Mouse (Mus musculus): ENCODE measurements around the gene Irs1. TPM values are rescaled to one million over a fixed set of nuclear protein-coding genes. Genes with fewer than 3 reads are reported as not detected.
A peak's percentile ranks its signal among the peaks of the same experiment; 100 is the strongest.

Irs1 gene
- total and polyA plus RNA-seq, 3 experiments: not detected

- Histone ChIP-seq H3K9me3 (replicated peaks; ENCODE audit: insufficient read depth, low read length) (no peaks in the 10 kb centered on the region), H3K4me3 (ENCODE audit: control insufficient read depth in 1 of 2, insufficient read depth in 1 of 2, low read depth in 2 of 2, low read length in 2 of 2) (no peak overlapping the region), H3K9ac (ENCODE audit: control insufficient read depth, low read depth, low read length, poor library complexity, severe bottlenecking) (no peak overlapping the region), H3K36me3 (ENCODE audit: control insufficient read depth in 1 of 2, insufficient read depth in 2 of 2, low read length in 2 of 2) (peaks cover 0 to 12% of the 10 kb centered on the region in 2 experiments; a peak in 2 of 4 replicates), H3K27ac (ENCODE audit: control insufficient read depth, low read depth, low read length) (no peak overlapping the region), H3K27me3 (ENCODE audit: control insufficient read depth in 1 of 2, insufficient read depth in 2 of 2, low read length in 2 of 2) (no peaks in the 10 kb centered on the region), H3K79me2 (ENCODE audit: control insufficient read depth, insufficient read depth, low read length, poor library complexity) (peaks cover 15% of the 10 kb centered on the region), H3K4me1 (ENCODE audit: control insufficient read depth in 1 of 2, insufficient read depth in 2 of 2, low read length in 2 of 2) (peaks cover 3 to 12% of the 10 kb centered on the region in 2 experiments; a peak in 3 of 4 replicates)
- no peak for DNase-seq (ENCODE audit: low read depth, low spot score)
- TF ChIP-seq POLR2AphosphoS5 (IDR thresholded peaks at IDR 0.05; ENCODE audit: borderline replicate concordance, low read depth, low read length): no peak
- no peak for TF ChIP-seq POLR2AphosphoS2 (IDR thresholded peaks at IDR 0.05; ENCODE audit: low read length)
- no peak for TF ChIP-seq GATA1 (IDR thresholded peaks at IDR 0.05; ENCODE audit: low read depth, low read length)
Observed at GRCm38 (mm10) chr1:82320456-82320855, 29.2 kb upstream of the Irs1 start.

GRCm38 (mm10) chr1:82316746-82317126, 25.5 kb upstream of the Irs1 start:
- peaks cover 0 to 2% of the 10 kb centered on the region in 2 experiments; a peak in 1 of 4 replicates for H3K27me3 ChIP-seq (ENCODE audit: control insufficient read depth in 1 of 2, insufficient read depth in 2 of 2, low read length in 2 of 2)
- no peaks in the 10 kb centered on the region for H3K9me3 ChIP-seq (replicated peaks; ENCODE audit: insufficient read depth, low read length)
- peak; percentile 79 for DNase-seq (ENCODE audit: low read depth, low spot score)
- peak overlapping the region; percentile 93 for H3K9ac ChIP-seq (ENCODE audit: control insufficient read depth, low read depth, low read length, poor library complexity, severe bottlenecking)
- H3K4me1 ChIP-seq (ENCODE audit: control insufficient read depth in 1 of 2, insufficient read depth in 2 of 2, low read length in 2 of 2): peaks cover 3 to 12% of the 10 kb centered on the region in 2 experiments; a peak in 3 of 4 replicates
- H3K36me3 ChIP-seq (ENCODE audit: control insufficient read depth in 1 of 2, insufficient read depth in 2 of 2, low read length in 2 of 2): peaks cover 0 to 12% of the 10 kb centered on the region in 2 experiments; a peak in 2 of 4 replicates
- peak overlapping the region; percentile 71 to 98 for H3K4me3 ChIP-seq (ENCODE audit: control insufficient read depth in 1 of 2, insufficient read depth in 1 of 2, low read depth in 2 of 2, low read length in 2 of 2)
- H3K27ac ChIP-seq (ENCODE audit: control insufficient read depth, low read depth, low read length): peak overlapping the region; percentile 79
- H3K79me2 ChIP-seq (ENCODE audit: control insufficient read depth, insufficient read depth, low read length, poor library complexity): peaks cover 15% of the 10 kb centered on the region
- TF ChIP-seq ZKSCAN1 (IDR thresholded peaks at IDR 0.05; ENCODE audit: low read depth, low read length): no peak
- no peak for TF ChIP-seq TAL1 (IDR thresholded peaks at IDR 0.05; ENCODE audit: low read length)
- TF ChIP-seq POLR2AphosphoS2 (IDR thresholded peaks at IDR 0.05; ENCODE audit: low read length): no peak
- no peak for TF ChIP-seq CHD2 (IDR thresholded peaks at IDR 0.05; ENCODE audit: low read length)
- TF ChIP-seq MEF2A (IDR thresholded peaks at IDR 0.05; ENCODE audit: extremely low read depth, insufficient replicate concordance, low read depth, low read length, poor library complexity, severe bottlenecking): no peak
- no peak for TF ChIP-seq ELF1 (IDR thresholded peaks at IDR 0.05; ENCODE audit: low read depth, low read length)
- no peak for TF ChIP-seq BHLHE40 (IDR thresholded peaks at IDR 0.05; ENCODE audit: borderline replicate concordance, low read depth, low read length)
- no peak for TF ChIP-seq USF2 (IDR thresholded peaks at IDR 0.05; ENCODE audit: borderline replicate concordance in 1 of 2, insufficient read depth in 1 of 2, low read depth in 1 of 2, low read length in 2 of 2)
- no peak for TF ChIP-seq MYB (IDR thresholded peaks at IDR 0.05; ENCODE audit: low read depth, low read length)
- TF ChIP-seq SIN3A (IDR thresholded peaks at IDR 0.05; ENCODE audit: low read length): peak; percentile 49
- peak; percentile 39 for TF ChIP-seq MXI1 (IDR thresholded peaks at IDR 0.05; ENCODE audit: low read depth, low read length)
- TF ChIP-seq MAZ (IDR thresholded peaks at IDR 0.05; ENCODE audit: low read depth, low read length): no peak
- no peak for TF ChIP-seq CHD1 (IDR thresholded peaks at IDR 0.05; ENCODE audit: low read depth, low read length)
- no peak for TF ChIP-seq ZMIZ1 (IDR thresholded peaks at IDR 0.05; ENCODE audit: low read depth, low read length)
- no peak for TF ChIP-seq GABPA (IDR thresholded peaks at IDR 0.05; ENCODE audit: low read depth, low read length)
- no peak for TF ChIP-seq ZNF384 (IDR thresholded peaks at IDR 0.05; ENCODE audit: low read depth, low read length)
- no peak for TF ChIP-seq ZC3H11A (IDR thresholded peaks at IDR 0.05; ENCODE audit: low read depth, low read length)
- peak; percentile 80 for TF ChIP-seq MAX (IDR thresholded peaks at IDR 0.05; ENCODE audit: low read length)
- TF ChIP-seq TCF12 (IDR thresholded peaks at IDR 0.05; ENCODE audit: low read depth, low read length): 0 out of 2 replicates have a peak, but pooled peaks have one; percentile 2
- TF ChIP-seq RAD21 (IDR thresholded peaks at IDR 0.05; ENCODE audit: low read depth, low read length): no peak
- 0 out of 2 replicates have a peak, but pooled peaks have one; percentile 3 for TF ChIP-seq HCFC1 (IDR thresholded peaks at IDR 0.05; ENCODE audit: low read depth, low read length)
- TF ChIP-seq NELFE (IDR thresholded peaks at IDR 0.05; ENCODE audit: low read depth, low read length): no peak
- no peak for TF ChIP-seq E2F4 (IDR thresholded peaks at IDR 0.05; ENCODE audit: borderline replicate concordance, low read depth, low read length)
- TF ChIP-seq TBP (IDR thresholded peaks at IDR 0.05; ENCODE audit: low read depth, low read length): no peak
- no peak for TF ChIP-seq ETS1 (IDR thresholded peaks at IDR 0.05; ENCODE audit: low read depth, low read length)
- no peak for TF ChIP-seq JUND (IDR thresholded peaks at IDR 0.05; ENCODE audit: low read depth, low read length)
- no peak for TF ChIP-seq SMC3 (IDR thresholded peaks at IDR 0.05; ENCODE audit: low read depth, low read length)
- TF ChIP-seq GATA1 (IDR thresholded peaks at IDR 0.05; ENCODE audit: low read depth, low read length): no peak
- peak; percentile 68; the same call in 1 of the 2 replicates for TF ChIP-seq MYC (IDR thresholded peaks at IDR 0.05; ENCODE audit: low read depth, low read length)
- TF ChIP-seq POLR2AphosphoS5 (IDR thresholded peaks at IDR 0.05; ENCODE audit: borderline replicate concordance, low read depth, low read length): no peak
- no peak for TF ChIP-seq POLR2A (IDR thresholded peaks at IDR 0.05; ENCODE audit: control insufficient read depth in 1 of 2, insufficient read depth in 1 of 2, low read depth in 1 of 2, low read length in 2 of 2, poor library complexity in 1 of 2)
- no peak for TF ChIP-seq RCOR1 (IDR thresholded peaks at IDR 0.05; ENCODE audit: low read depth, low read length)

All from MEL (cell line).